Mouse (Mus musculus): ENCODE results near the gene Pld2. TPM values are rescaled to one million over a fixed set of nuclear protein-coding genes. Genes with fewer than 3 reads are reported as not detected.

Gene Pld2
- total RNA-seq, 4 experiments from 2014 or later = 7.8 to 15.0 (median 11.2) TPM

Other genes starting within 250 kb of the Pld2 start
- not detected for gene Alox12e, start 217.4 kb upstream of the Pld2 start, total RNA-seq (2022)
- 1 to 10 TPM in 3 of 4 experiments, under 1 TPM in 1; 0.91 to 4.7 (median 3.3) TPM for gene Alox15, start 188.0 kb upstream of the Pld2 start, total RNA-seq (2022)
- 10 to 100 TPM; 24.2 to 29.9 (median 28.2) TPM for gene Pelp1, start 130.0 kb upstream of the Pld2 start, total RNA-seq (2022)
- 10 to 100 TPM; 22.0 to 51.3 (median 33.9) TPM for gene Arrb2, start 107.4 kb upstream of the Pld2 start, total RNA-seq (2022)
- 10 to 100 TPM; 23.4 to 24.4 (median 24.2) TPM for gene Med11, start 88.1 kb upstream of the Pld2 start, total RNA-seq (2022)
- 1 to 10 TPM; 1.7 to 4.3 (median 3.0) TPM for gene Zmynd15, start 80.6 kb upstream of the Pld2 start, total RNA-seq (2022)
- 10 to 100 TPM in 3 of 4 experiments, 1 to 10 TPM in 1; 9.4 to 18.2 (median 16.1) TPM for gene Cxcl16, start 80.1 kb upstream of the Pld2 start, total RNA-seq (2022)
- gene Tm4sf5, start 34.8 kb upstream of the Pld2 start, total RNA-seq (2022) = not detected
- gene Vmo1, start 25.4 kb upstream of the Pld2 start, total RNA-seq (2022) = under 1 TPM in 1 of 4 experiments, not detected in 3; 0.46 TPM
- not detected for gene Gltpd2, start 20.9 kb upstream of the Pld2 start, total RNA-seq (2022)
- gene Psmb6, start 14.7 kb upstream of the Pld2 start, total RNA-seq (2022) = 100 to 1,000 TPM; 247 to 298 (median 278) TPM
- gene Gm40193, start 7.1 kb upstream of the Pld2 start, total RNA-seq (2022) = not detected
- gene Mink1, start 22.8 kb downstream of the Pld2 start, total RNA-seq (2022) = 10 to 100 TPM; 50.6 to 90.5 (median 71.2) TPM
- not detected for gene 4930544D05Rik, start 75.8 kb downstream of the Pld2 start, total RNA-seq (2022)
- gene Chrne, start 79.2 kb downstream of the Pld2 start, total RNA-seq (2022) = not detected
- not detected for gene Gp1ba, start 99.1 kb downstream of the Pld2 start, total RNA-seq (2022)
- gene Rnf167, start 107.2 kb downstream of the Pld2 start, total RNA-seq (2022) = 100 to 1,000 TPM in 2 of 4 experiments, 10 to 100 TPM in 2; 82.3 to 136 (median 110) TPM
- gene Slc25a11, start 107.4 kb downstream of the Pld2 start, total RNA-seq (2022) = 100 to 1,000 TPM; 121 to 137 (median 127) TPM
- gene Pfn1, start 114.6 kb downstream of the Pld2 start, total RNA-seq (2022) = 1,000 to 10,000 TPM in 1 of 4 experiments, 100 to 1,000 TPM in 3; 582 to 1,056 (median 737) TPM
- 10 to 100 TPM; 39.4 to 66.5 (median 54.7) TPM for gene Eno3, start 117.1 kb downstream of the Pld2 start, total RNA-seq (2022)
- 100 to 1,000 TPM in 1 of 4 experiments, 10 to 100 TPM in 3; 79.2 to 112 (median 89.0) TPM for gene Spag7, start 129.4 kb downstream of the Pld2 start, total RNA-seq (2022)
- 10 to 100 TPM; 42.7 to 57.7 (median 49.8) TPM for gene Camta2, start 148.0 kb downstream of the Pld2 start, total RNA-seq (2022)
- 10 to 100 TPM in 2 of 4 experiments, 1 to 10 TPM in 2; 5.3 to 11.4 (median 8.6) TPM for gene Inca1, start 160.1 kb downstream of the Pld2 start, total RNA-seq (2022)
- gene Kif1c, start 160.5 kb downstream of the Pld2 start, total RNA-seq (2022) = 100 to 1,000 TPM; 130 to 210 (median 165) TPM
- 10 to 100 TPM; 11.7 to 14.8 (median 13.9) TPM for gene Zfp3, start 224.1 kb downstream of the Pld2 start, total RNA-seq (2022)